Mouse (Mus musculus): ENCODE results near the gene Hadh.

The Hadh gene

GRCm38 (mm10) chr3:131271559-131272373 lies at the start of gene Hadh:
Gene Hadh (minus strand): TSS chr3:131272101.
- ATAC-seq (ENCODE audit: insufficient number of reproducible peaks, low FRiP score, low TSS enrichment) = peak; percentile 72

- peak; percentile 76 for ATAC-seq (ENCODE audit: insufficient number of reproducible peaks, low FRiP score, low TSS enrichment)
Measured at GRCm38 (mm10) chr3:131320184-131320583, 48.3 kb upstream of the Hadh start.

- no peak for ATAC-seq (ENCODE audit: insufficient number of reproducible peaks, low FRiP score, low TSS enrichment)
Measured at GRCm38 (mm10) chr3:131318211-131318610, 46.3 kb upstream of the Hadh start.

GRCm38 (mm10) chr3:131317126-131317525 lies 45.2 kb upstream of the Hadh start:
- ATAC-seq (ENCODE audit: insufficient number of reproducible peaks, low FRiP score, low TSS enrichment) = no peak

- ATAC-seq (ENCODE audit: insufficient number of reproducible peaks, low FRiP score, low TSS enrichment) = no peak
Measured at GRCm38 (mm10) chr3:131315957-131316510, 44.1 kb upstream of the Hadh start.

GRCm38 (mm10) chr3:131312340-131312739 lies 40.4 kb upstream of the Hadh start:
- no peak for ATAC-seq (ENCODE audit: insufficient number of reproducible peaks, low FRiP score, low TSS enrichment)

GRCm38 (mm10) chr3:131310572-131310971 lies 38.7 kb upstream of the Hadh start:
- no peak for ATAC-seq (ENCODE audit: insufficient number of reproducible peaks, low FRiP score, low TSS enrichment)

GRCm38 (mm10) chr3:131307811-131308210 lies 35.9 kb upstream of the Hadh start:
- ATAC-seq (ENCODE audit: insufficient number of reproducible peaks, low FRiP score, low TSS enrichment) = no peak

- no peak for ATAC-seq (ENCODE audit: insufficient number of reproducible peaks, low FRiP score, low TSS enrichment)
Measured at GRCm38 (mm10) chr3:131306255-131306654, 34.4 kb upstream of the Hadh start.

- peak; percentile 26 for ATAC-seq (ENCODE audit: insufficient number of reproducible peaks, low FRiP score, low TSS enrichment)
Measured at GRCm38 (mm10) chr3:131303320-131303714, 31.4 kb upstream of the Hadh start.

GRCm38 (mm10) chr3:131302452-131303319 lies 30.8 kb upstream of the Hadh start, which contains the start of gene Cyp2u1:
Gene Cyp2u1 (minus strand): TSS chr3:131303227.
- peak; percentile 97 for ATAC-seq (ENCODE audit: insufficient number of reproducible peaks, low FRiP score, low TSS enrichment)

- no peak for ATAC-seq (ENCODE audit: insufficient number of reproducible peaks, low FRiP score, low TSS enrichment)
Measured at GRCm38 (mm10) chr3:131299908-131300307, 28.0 kb upstream of the Hadh start.

GRCm38 (mm10) chr3:131299078-131299477 lies 27.2 kb upstream of the Hadh start:
- ATAC-seq (ENCODE audit: insufficient number of reproducible peaks, low FRiP score, low TSS enrichment) = no peak

GRCm38 (mm10) chr3:131296893-131297292 lies 25.0 kb upstream of the Hadh start:
- no peak for ATAC-seq (ENCODE audit: insufficient number of reproducible peaks, low FRiP score, low TSS enrichment)

- no peak for ATAC-seq (ENCODE audit: insufficient number of reproducible peaks, low FRiP score, low TSS enrichment)
Measured at GRCm38 (mm10) chr3:131295513-131296200, 23.8 kb upstream of the Hadh start.

GRCm38 (mm10) chr3:131294503-131294902 lies 22.6 kb upstream of the Hadh start:
- ATAC-seq (ENCODE audit: insufficient number of reproducible peaks, low FRiP score, low TSS enrichment) = no peak

- ATAC-seq (ENCODE audit: insufficient number of reproducible peaks, low FRiP score, low TSS enrichment) = no peak
Measured at GRCm38 (mm10) chr3:131292959-131293358, 21.1 kb upstream of the Hadh start.

- ATAC-seq (ENCODE audit: insufficient number of reproducible peaks, low FRiP score, low TSS enrichment) = no peak
Measured at GRCm38 (mm10) chr3:131292349-131292748, 20.4 kb upstream of the Hadh start.

- ATAC-seq (ENCODE audit: insufficient number of reproducible peaks, low FRiP score, low TSS enrichment) = no peak
Measured at GRCm38 (mm10) chr3:131291890-131292289, 20.0 kb upstream of the Hadh start.

GRCm38 (mm10) chr3:131274151-131274550 lies 2.2 kb upstream of the Hadh start:
- no peak for ATAC-seq (ENCODE audit: insufficient number of reproducible peaks, low FRiP score, low TSS enrichment)

Data from cerebellum, adult (tissue).